Mouse (Mus musculus) megakaryocyte, embryonic 14.5 days (primary cell): ENCODE results near the gene Vill. TPM values are rescaled to one million over a fixed set of nuclear protein-coding genes. Genes with fewer than 3 reads are reported as not detected.

Experiments used
- H3K27me3 ChIP-seq: replicated peaks from 2 replicates; pipeline ENCODE3; 2012; ENCODE audit warnings: inconsistent platforms
- H3K36me3 ChIP-seq: replicated peaks from 2 replicates; pipeline ENCODE3; 2012; ENCODE audit warnings: low read length, inconsistent platforms, mixed read lengths
- H3K4me1 ChIP-seq: 2 replicates; pipeline ENCODE4 v1.6.1; 2012; ENCODE audit warnings: inconsistent platforms
- H3K4me3 ChIP-seq: replicated peaks from 2 replicates; pipeline ENCODE3; 2012; ENCODE audit warnings: moderate library complexity, mild to moderate bottlenecking, inconsistent platforms
- H3K9me3 ChIP-seq: 2 replicates; pipeline ENCODE4 v1.6.1; 2012; ENCODE audit warnings: inconsistent platforms
- FLI1 ChIP-seq: IDR thresholded peaks from 2 replicates; pipeline ENCODE4 v1.6.1; 2012; ENCODE audit warnings: low read length, inconsistent platforms, mixed read lengths
- GATA1 ChIP-seq: IDR thresholded peaks from 3 replicates; pipeline ENCODE4 v1.6.1; 2012; ENCODE audit warnings: mixed read lengths, low read length, inconsistent platforms, borderline replicate concordance
- polyA plus RNA-seq: library from polyadenylated mRNA; stranded (reverse); fragments of >175 nt; gene quantifications from 2 replicates; pipeline ENCODE4 v1.2.3, GENCODE M21; 2012; ENCODE audit warnings: low replicate concordance; ENCODE audit not compliant: insufficient read depth

Vill gene
- polyA plus RNA-seq, 1 experiment: 0.19 TPM

DNA sequence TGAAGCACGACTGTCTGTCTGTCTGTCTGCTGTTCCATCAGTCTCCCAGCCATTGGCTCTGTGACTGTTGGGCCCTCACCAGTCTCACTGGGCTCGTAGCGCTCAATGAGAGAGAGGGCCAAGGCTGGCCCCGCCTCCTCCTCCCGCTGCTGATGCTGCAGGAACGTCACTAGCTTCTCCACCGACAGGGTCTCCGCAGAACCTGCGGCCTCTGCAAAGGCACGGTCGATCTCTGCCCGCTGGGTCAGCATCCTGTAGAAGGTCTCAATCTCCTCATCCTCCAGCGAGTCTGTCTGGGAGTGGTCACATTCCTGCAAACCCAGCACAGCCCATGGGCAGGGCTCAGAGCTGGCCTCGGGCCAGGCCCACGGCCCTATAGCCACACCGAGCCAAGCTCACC, 23.1 kb downstream of the Vill start:
- H3K27me3 ChIP-seq: peaks cover 51% of the 10 kb centered on the region
- no peak overlapping the region for H3K4me3 ChIP-seq
- no peaks in the 10 kb centered on the region for H3K36me3 ChIP-seq
- H3K4me1 ChIP-seq: peaks cover 9% of the 10 kb centered on the region
- no peaks in the 10 kb centered on the region for H3K9me3 ChIP-seq
- TF ChIP-seq GATA1 (no peak), FLI1 (no peak)

DNA sequence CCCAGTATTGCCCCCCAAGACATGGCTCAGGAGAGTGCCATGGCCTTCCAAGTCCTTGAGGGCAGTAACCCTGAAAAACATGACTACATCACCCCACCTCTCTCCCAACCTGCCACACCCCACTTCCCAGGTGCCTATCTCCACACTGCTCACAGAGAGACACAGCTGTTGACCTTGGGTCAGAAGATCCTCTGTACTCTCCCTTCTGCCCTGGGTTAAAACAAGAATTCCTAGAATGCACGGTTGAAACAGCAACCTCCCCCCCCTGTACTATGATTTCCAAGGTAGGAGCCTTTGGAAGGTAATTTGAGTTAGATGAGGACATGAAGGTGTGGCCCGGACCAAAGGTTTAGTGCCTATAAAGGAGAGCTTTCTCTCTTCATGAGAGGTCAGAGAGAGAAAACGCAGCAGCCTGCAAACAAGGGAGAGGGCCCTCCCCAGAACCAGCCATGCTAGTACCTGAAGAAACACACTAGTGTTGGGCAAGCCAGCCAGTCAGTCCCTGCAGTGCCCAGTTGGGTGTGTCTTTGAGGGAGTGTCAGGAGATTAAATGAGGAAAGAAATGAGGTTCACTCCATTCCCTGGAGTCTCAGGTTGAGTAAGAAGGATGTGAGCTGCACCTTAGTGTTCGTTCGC, 27.6 kb downstream of the Vill start:
- Histone ChIP-seq H3K27me3 (peaks cover 64% of the 10 kb centered on the region), H3K36me3 (no peaks in the 10 kb centered on the region), H3K4me1 (peaks cover 16% of the 10 kb centered on the region), H3K4me3 (no peak overlapping the region), H3K9me3 (no peaks in the 10 kb centered on the region)
- no peak for TF ChIP-seq GATA1
- no peak for TF ChIP-seq FLI1

- H3K4me3 ChIP-seq: no peak overlapping the region
- no peaks in the 10 kb centered on the region for H3K36me3 ChIP-seq
- peaks cover 74% of the 10 kb centered on the region for H3K27me3 ChIP-seq
- no peak for TF ChIP-seq GATA1
- no peak for TF ChIP-seq FLI1
- H3K4me1 ChIP-seq: peaks cover 12% of the 10 kb centered on the region; the same call in 1 of the 2 replicates
- H3K9me3 ChIP-seq: no peaks in the 10 kb centered on the region
Observed at GRCm38 (mm10) chr9:119082039-119082438, 29.5 kb downstream of the Vill start.

DNA sequence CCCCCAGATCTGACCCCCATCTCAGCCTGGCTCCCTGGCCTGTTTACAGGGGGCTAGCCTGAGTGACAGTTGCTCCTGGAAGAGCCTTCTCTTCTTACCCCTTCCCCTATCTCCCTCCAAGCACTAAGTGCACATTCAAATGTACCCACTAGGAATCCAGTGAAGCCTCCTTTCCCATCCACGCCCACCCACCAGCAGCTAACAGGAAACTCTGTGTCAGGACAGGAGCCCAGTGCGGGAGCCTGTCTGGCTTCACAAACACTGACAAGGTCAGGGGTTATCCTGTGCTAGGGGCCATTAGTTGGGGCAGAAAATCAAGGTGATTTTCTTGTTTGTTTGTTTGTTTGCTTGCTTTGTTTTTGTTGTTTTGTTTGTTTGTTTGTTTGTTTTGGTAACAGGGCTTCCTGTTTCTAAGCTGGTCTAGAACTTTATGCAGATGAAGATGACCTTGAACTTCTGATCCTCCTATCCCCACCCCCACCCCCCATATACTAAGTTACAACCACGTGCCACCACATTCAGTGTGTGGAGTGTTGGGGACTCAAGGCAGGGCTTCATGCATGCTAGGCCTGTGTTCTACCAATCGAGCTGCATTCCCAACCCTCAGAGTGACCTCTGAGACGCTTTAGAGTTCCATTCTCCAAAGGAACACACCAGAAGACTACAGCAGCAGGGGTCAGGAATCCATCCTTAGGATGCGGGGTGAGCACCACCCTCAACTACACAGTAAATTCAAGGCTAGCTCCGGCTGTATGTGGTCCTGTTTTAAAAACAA, 30.3 kb downstream of the Vill start:
- Histone ChIP-seq H3K36me3 (no peaks in the 10 kb centered on the region), H3K4me3 (no peak overlapping the region), H3K9me3 (no peaks in the 10 kb centered on the region), H3K27me3 (peaks cover 80% of the 10 kb centered on the region), H3K4me1 (peaks cover 20% of the 10 kb centered on the region)
- TF ChIP-seq FLI1 (no peak), GATA1 (no peak)

DNA sequence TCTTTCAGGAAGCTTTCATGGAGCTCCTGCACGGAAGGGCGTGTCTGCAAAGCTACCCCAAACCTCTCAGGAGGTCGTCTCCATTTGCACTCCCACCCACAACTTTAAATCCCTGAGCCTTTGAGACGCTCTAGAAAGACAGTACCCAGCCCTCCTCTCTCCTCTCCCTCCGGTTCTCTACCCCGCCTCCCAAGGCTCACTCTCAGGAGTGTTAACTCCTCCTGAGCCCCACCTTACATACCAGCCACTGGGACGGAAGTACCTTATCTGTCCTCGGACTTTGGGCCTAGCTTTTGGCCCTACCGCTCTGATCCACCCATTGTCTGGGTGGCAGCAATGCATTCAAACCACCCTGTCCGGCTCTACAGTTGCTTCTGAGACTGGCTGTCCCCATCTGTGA, 31.4 kb downstream of the Vill start:
- TF ChIP-seq GATA1 (no peak), FLI1 (no peak)
- peaks cover 29% of the 10 kb centered on the region for H3K4me1 ChIP-seq
- H3K9me3 ChIP-seq: no peaks in the 10 kb centered on the region
- H3K4me3 ChIP-seq: no peak overlapping the region
- H3K36me3 ChIP-seq: no peaks in the 10 kb centered on the region
- peaks cover 85% of the 10 kb centered on the region for H3K27me3 ChIP-seq

DNA sequence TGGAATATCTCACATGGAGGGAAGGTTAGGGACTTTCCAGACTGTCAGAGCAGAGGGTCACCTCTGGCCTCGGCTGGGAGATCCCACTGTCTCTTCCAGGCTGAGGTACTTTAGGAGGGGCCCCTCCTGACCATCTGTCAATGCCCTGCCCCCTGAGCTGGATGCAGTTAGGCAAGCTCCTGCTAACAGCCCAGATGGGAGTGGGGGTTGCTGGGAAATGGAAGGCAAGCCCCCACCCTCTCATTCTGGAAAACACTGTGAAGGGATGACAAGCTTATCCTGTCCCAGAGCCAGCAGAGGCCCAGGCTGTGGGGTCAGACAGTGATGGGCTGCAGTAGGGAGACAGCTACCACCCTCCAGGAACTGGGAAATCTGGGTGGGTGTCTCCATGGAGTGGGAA, 33.9 kb downstream of the Vill start:
- Histone ChIP-seq H3K4me1 (peaks cover 29% of the 10 kb centered on the region), H3K4me3 (no peak overlapping the region), H3K27me3 (peaks cover 87% of the 10 kb centered on the region), H3K36me3 (no peaks in the 10 kb centered on the region), H3K9me3 (no peaks in the 10 kb centered on the region)
- TF ChIP-seq GATA1 (no peak), FLI1 (no peak)

- no peak overlapping the region for H3K4me3 ChIP-seq
- no peaks in the 10 kb centered on the region for H3K9me3 ChIP-seq
- peaks cover 87% of the 10 kb centered on the region for H3K27me3 ChIP-seq
- H3K36me3 ChIP-seq: no peaks in the 10 kb centered on the region
- TF ChIP-seq FLI1 (no peak), GATA1 (no peak)
- peaks cover 29% of the 10 kb centered on the region for H3K4me1 ChIP-seq
Observed at GRCm38 (mm10) chr9:119087309-119087708, 34.7 kb downstream of the Vill start.

- Histone ChIP-seq H3K4me1 (peaks cover 35% of the 10 kb centered on the region), H3K9me3 (no peaks in the 10 kb centered on the region), H3K36me3 (no peaks in the 10 kb centered on the region), H3K27me3 (peaks cover 90% of the 10 kb centered on the region), H3K4me3 (peak overlapping the region; percentile 90)
- TF ChIP-seq GATA1 (no peak), FLI1 (no peak)
Observed at GRCm38 (mm10) chr9:119088148-119088801, 35.7 kb downstream of the Vill start.

DNA sequence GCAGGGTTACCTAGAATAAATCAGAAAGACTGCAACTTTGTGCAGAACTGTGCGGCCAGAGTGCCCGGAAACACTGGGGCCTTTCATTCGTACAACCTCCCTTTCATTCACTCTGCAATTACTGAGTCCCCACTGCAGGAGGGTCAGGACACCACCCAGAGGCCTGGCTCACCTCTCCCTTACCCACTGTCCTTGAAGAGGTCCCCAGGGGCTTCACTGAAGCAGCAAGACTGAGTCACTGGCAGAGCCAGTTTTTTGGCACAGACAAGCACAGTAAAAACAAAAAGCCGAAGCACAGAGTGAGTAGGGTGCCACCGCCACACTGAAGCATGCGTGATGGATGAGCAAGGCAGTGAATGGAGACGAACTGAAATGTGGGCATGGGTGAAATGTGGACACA, 36.9 kb downstream of the Vill start:
- Histone ChIP-seq H3K36me3 (no peaks in the 10 kb centered on the region), H3K9me3 (no peaks in the 10 kb centered on the region), H3K4me1 (peaks cover 39% of the 10 kb centered on the region), H3K4me3 (no peak overlapping the region), H3K27me3 (peaks cover 96% of the 10 kb centered on the region)
- TF ChIP-seq FLI1 (no peak), GATA1 (no peak)

- no peak overlapping the region for H3K4me3 ChIP-seq
- peaks cover 29% of the 10 kb centered on the region for H3K4me1 ChIP-seq
- H3K36me3 ChIP-seq: no peaks in the 10 kb centered on the region
- no peaks in the 10 kb centered on the region for H3K9me3 ChIP-seq
- peaks cover 96% of the 10 kb centered on the region for H3K27me3 ChIP-seq
- TF ChIP-seq FLI1 (no peak), GATA1 (no peak)
Observed at GRCm38 (mm10) chr9:119090462-119090861, 37.9 kb downstream of the Vill start.
